Mouse (Mus musculus): ENCODE data around the gene Ikbkg. TPM values are rescaled to one million over a fixed set of nuclear protein-coding genes. Genes with fewer than 3 reads are reported as not detected.

The Ikbkg gene
- polyA plus RNA-seq, 1 experiment from 2014 or later: 18.1 TPM

- WGBS: 80% methylated on average over 3 of the region's 3 CpGs
- ATAC-seq (ENCODE audit: extremely low read depth, insufficient number of reproducible peaks, low FRiP score, low TSS enrichment): no peak
- no peak overlapping the region for H3K4me2 ChIP-seq
- no peaks in the 10 kb centered on the region for H3K36me3 ChIP-seq
- no peak overlapping the region for H3K9ac ChIP-seq
- no peak overlapping the region for H3K4me3 ChIP-seq
- no peaks in the 10 kb centered on the region for H3K27me3 ChIP-seq (replicated peaks)
- H3K27ac ChIP-seq (replicated peaks): no peak overlapping the region
- no peaks in the 10 kb centered on the region for H3K4me1 ChIP-seq
- H3K9me3 ChIP-seq: no peaks in the 10 kb centered on the region
These were observed 7.0 kb downstream of the Ikbkg start for GRCm38 (mm10) chrX:74400136-74400535.

GRCm38 (mm10) chrX:74408340-74408739 lies 15.2 kb downstream of the Ikbkg start:
- Histone ChIP-seq H3K4me1 (no peaks in the 10 kb centered on the region), H3K27me3 (replicated peaks) (no peaks in the 10 kb centered on the region), H3K4me3 (no peak overlapping the region), H3K9me3 (no peaks in the 10 kb centered on the region), H3K4me2 (no peak overlapping the region), H3K27ac (replicated peaks) (no peak overlapping the region), H3K36me3 (no peaks in the 10 kb centered on the region), H3K9ac (no peak overlapping the region)
- no peak for ATAC-seq (ENCODE audit: extremely low read depth, insufficient number of reproducible peaks, low FRiP score, low TSS enrichment)
- 42% methylated on average over 2 of the region's 2 CpGs for WGBS

- no peak overlapping the region for H3K9ac ChIP-seq
- no peaks in the 10 kb centered on the region for H3K27me3 ChIP-seq (replicated peaks)
- no peak for ATAC-seq (ENCODE audit: extremely low read depth, insufficient number of reproducible peaks, low FRiP score, low TSS enrichment)
These were observed 20.3 kb downstream of the Ikbkg start for GRCm38 (mm10) chrX:74413377-74413776.

GRCm38 (mm10) chrX:74424443-74424842 lies 31.4 kb downstream of the Ikbkg start:
- Histone ChIP-seq H3K36me3 (no peaks in the 10 kb centered on the region), H3K27me3 (replicated peaks) (no peaks in the 10 kb centered on the region), H3K4me2 (peak overlapping the region; percentile 26; the same call in 1 of the 2 replicates), H3K9me3 (no peaks in the 10 kb centered on the region), H3K9ac (no peak overlapping the region), H3K4me1 (no peaks in the 10 kb centered on the region), H3K4me3 (no peak overlapping the region), H3K27ac (replicated peaks) (peak overlapping the region; percentile 45)
- no peak for ATAC-seq (ENCODE audit: extremely low read depth, insufficient number of reproducible peaks, low FRiP score, low TSS enrichment)

More at GRCm38 (mm10) chrX:74413377-74413776, 20.3 kb downstream of the Ikbkg start:
- Histone ChIP-seq H3K4me3 (no peak overlapping the region), H3K4me2 (no peak overlapping the region), H3K27ac (replicated peaks) (no peak overlapping the region), H3K36me3 (no peaks in the 10 kb centered on the region), H3K4me1 (no peaks in the 10 kb centered on the region), H3K9me3 (no peaks in the 10 kb centered on the region)

GRCm38 (mm10) chrX:74425195-74425594 lies 32.1 kb downstream of the Ikbkg start:
- H3K9me3 ChIP-seq: no peaks in the 10 kb centered on the region
- H3K4me3 ChIP-seq: no peak overlapping the region
- H3K9ac ChIP-seq: no peak overlapping the region
- 67% methylated on average over 4 of the region's 4 CpGs for WGBS
- no peaks in the 10 kb centered on the region for H3K36me3 ChIP-seq
- H3K27me3 ChIP-seq (replicated peaks): no peaks in the 10 kb centered on the region
- peak overlapping the region; percentile 75; the same call in 1 of the 2 replicates for H3K4me2 ChIP-seq
- H3K27ac ChIP-seq (replicated peaks): peak overlapping the region; percentile 45
- ATAC-seq (ENCODE audit: extremely low read depth, insufficient number of reproducible peaks, low FRiP score, low TSS enrichment): peak; percentile 58
- H3K4me1 ChIP-seq: peaks cover under 1% of the 10 kb centered on the region; the same call in 1 of the 2 replicates

- WGBS: 76% methylated on average over 1 of the region's 1 CpGs
- H3K4me3 ChIP-seq: no peak overlapping the region
- 0 out of 2 replicates have a peak overlapping the region, but pooled peaks have one; percentile 42 for H3K27ac ChIP-seq (replicated peaks)
- no peaks in the 10 kb centered on the region for H3K27me3 ChIP-seq (replicated peaks)
- peaks cover 4% of the 10 kb centered on the region; the same call in 1 of the 2 replicates for H3K4me1 ChIP-seq
- no peak for ATAC-seq (ENCODE audit: extremely low read depth, insufficient number of reproducible peaks, low FRiP score, low TSS enrichment)
- H3K4me2 ChIP-seq: peak overlapping the region; percentile 75
- H3K36me3 ChIP-seq: no peaks in the 10 kb centered on the region
- H3K9me3 ChIP-seq: no peaks in the 10 kb centered on the region
- H3K9ac ChIP-seq: no peak overlapping the region
These were observed 33.2 kb downstream of the Ikbkg start for GRCm38 (mm10) chrX:74426256-74426655.

- Histone ChIP-seq H3K4me2 (peak overlapping the region; percentile 75), H3K9ac (no peak overlapping the region), H3K27me3 (replicated peaks) (no peaks in the 10 kb centered on the region), H3K4me1 (peaks cover 4% of the 10 kb centered on the region; the same call in 1 of the 2 replicates), H3K9me3 (no peaks in the 10 kb centered on the region), H3K4me3 (peak overlapping the region; percentile 3; the same call in 1 of the 2 replicates), H3K27ac (replicated peaks) (no peak overlapping the region), H3K36me3 (no peaks in the 10 kb centered on the region)
- no peak for ATAC-seq (ENCODE audit: extremely low read depth, insufficient number of reproducible peaks, low FRiP score, low TSS enrichment)
- 77% methylated on average over 3 of the region's 3 CpGs for WGBS
These were observed 34.0 kb downstream of the Ikbkg start for GRCm38 (mm10) chrX:74427116-74427515.

GRCm38 (mm10) chrX:74428146-74428825 lies 35.2 kb downstream of the Ikbkg start:
- Histone ChIP-seq H3K9ac (peak overlapping the region; percentile 83), H3K9me3 (no peaks in the 10 kb centered on the region), H3K4me3 (peak overlapping the region; percentile 67), H3K4me2 (peak overlapping the region; percentile 75), H3K4me1 (peaks cover 4% of the 10 kb centered on the region; the same call in 1 of the 2 replicates), H3K27ac (replicated peaks) (peak overlapping the region; percentile 92), H3K27me3 (replicated peaks) (no peaks in the 10 kb centered on the region), H3K36me3 (peaks cover 8% of the 10 kb centered on the region; the same call in 1 of the 2 replicates)
- 22% methylated on average over 35 of the region's 35 CpGs for WGBS
- ATAC-seq (ENCODE audit: extremely low read depth, insufficient number of reproducible peaks, low FRiP score, low TSS enrichment): no peak

GRCm38 (mm10) chrX:74428826-74429276 lies 35.8 kb downstream of the Ikbkg start, which contains the start of gene G6pdx:
Gene G6pdx, minus strand, starts transcription at chrX:74429194.
- Histone ChIP-seq H3K4me3 (peak within 1 kb of the TSS; percentile 67), H3K36me3 (peaks cover 14% of the 10 kb centered on the region), H3K9ac (peak within 1 kb of the TSS; percentile 83), H3K27ac (replicated peaks) (peak within 1 kb of the TSS; percentile 92), H3K27me3 (replicated peaks) (no peaks in the 10 kb centered on the region), H3K4me1 (peaks cover 4% of the 10 kb centered on the region; the same call in 1 of the 2 replicates), H3K9me3 (no peaks in the 10 kb centered on the region), H3K4me2 (peak within 1 kb of the TSS; percentile 75)
- peak; percentile 59 for ATAC-seq (ENCODE audit: extremely low read depth, insufficient number of reproducible peaks, low FRiP score, low TSS enrichment)
- WGBS: 11% methylated on average over 25 of the region's 25 CpGs

- peaks cover 4% of the 10 kb centered on the region; the same call in 1 of the 2 replicates for H3K4me1 ChIP-seq
- WGBS: 12% methylated on average over 22 of the region's 22 CpGs
- 0 out of 2 replicates have a peak, but pooled peaks have one; percentile 10 for ATAC-seq (ENCODE audit: extremely low read depth, insufficient number of reproducible peaks, low FRiP score, low TSS enrichment)
These were observed 36.3 kb downstream of the Ikbkg start for GRCm38 (mm10) chrX:74429290-74429821.

GRCm38 (mm10) chrX:74451157-74451912 lies 58.2 kb downstream of the Ikbkg start:
- peaks cover 24% of the 10 kb centered on the region for H3K36me3 ChIP-seq
- no peak overlapping the region for H3K4me2 ChIP-seq
- H3K27ac ChIP-seq (replicated peaks): no peak overlapping the region
- no peaks in the 10 kb centered on the region for H3K9me3 ChIP-seq
- no peak for ATAC-seq (ENCODE audit: extremely low read depth, insufficient number of reproducible peaks, low FRiP score, low TSS enrichment)
- H3K9ac ChIP-seq: no peak overlapping the region
- no peaks in the 10 kb centered on the region for H3K27me3 ChIP-seq (replicated peaks)
- no peaks in the 10 kb centered on the region for H3K4me1 ChIP-seq
- no peak overlapping the region for H3K4me3 ChIP-seq
- WGBS: 73% methylated on average over 4 of the region's 4 CpGs

More at GRCm38 (mm10) chrX:74429290-74429821, 36.3 kb downstream of the Ikbkg start:
- H3K27me3 ChIP-seq (replicated peaks): no peaks in the 10 kb centered on the region
- peaks cover 19% of the 10 kb centered on the region for H3K36me3 ChIP-seq
- no peaks in the 10 kb centered on the region for H3K9me3 ChIP-seq
- H3K4me3 ChIP-seq: peak overlapping the region; percentile 67
- peak overlapping the region; percentile 83 for H3K9ac ChIP-seq
- peak overlapping the region; percentile 92 for H3K27ac ChIP-seq (replicated peaks)
- H3K4me2 ChIP-seq: peak overlapping the region; percentile 75
